Mouse (Mus musculus) kidney, adult 2 months (tissue): ENCODE results near the gene Hist2h3c2. TPM values are rescaled to one million over a fixed set of nuclear protein-coding genes. Genes with fewer than 3 reads are reported as not detected.
"Not testable (repeated sequence)": the region's sequence is repeated elsewhere in the genome, so short reads cannot be mapped to it uniquely, and the experiment has no call there.

ENCODE experiments used
- DNase-seq: peaks from one replicate; pipeline ENCODE4 v3.0.0; 2021
- H3K27ac ChIP-seq: fragments of 200-500 bp; 2 replicates; pipeline ENCODE4 v1.5.1; 2012; ENCODE audit warnings: low read depth, low read length, control low read depth, inconsistent platforms; ENCODE audit not compliant: insufficient read depth
- H3K27me3 ChIP-seq: fragments of 200-500 bp; replicated peaks from 2 replicates; pipeline ENCODE4 v1.6.1; 2012; ENCODE audit warnings: mild to moderate bottlenecking, moderate library complexity, low read length, inconsistent platforms; ENCODE audit not compliant: control insufficient read depth, insufficient read depth
- H3K36me3 ChIP-seq: fragments of 200-500 bp; 2 replicates; pipeline ENCODE4 v1.6.1; 2012; ENCODE audit warnings: mild to moderate bottlenecking, moderate library complexity, low read length, inconsistent platforms; ENCODE audit not compliant: control insufficient read depth, insufficient read depth
- H3K4me1 ChIP-seq: fragments of 200-500 bp; 2 replicates; pipeline ENCODE4 v1.6.1; 2011; ENCODE audit warnings: low read length; ENCODE audit not compliant: control insufficient read depth, insufficient read depth
- H3K4me3 ChIP-seq: fragments of 200-500 bp; 2 replicates; pipeline ENCODE4 v1.5.1; 2011; ENCODE audit warnings: mild to moderate bottlenecking, low read depth, low read length, control low read depth; ENCODE audit not compliant: insufficient read depth
- CTCF ChIP-seq: fragments of 200-500 bp; conservative IDR thresholded peaks from 2 replicates; pipeline ENCODE4 v1.5.1; 2011; ENCODE audit warnings: low read depth, mild to moderate bottlenecking, control low read depth, low read length, moderate library complexity, mixed read lengths; ENCODE audit not compliant: insufficient read depth, insufficient read length
- POLR2A ChIP-seq: fragments of 200-500 bp; IDR thresholded peaks from one replicate; pipeline ENCODE4 v1.6.1; 2011; ENCODE audit warnings: low read depth, low read length, control low read depth
- WGBS: fragments of 180-500 bp; shearing (Covaris S2); methylation state at CpG from one replicate; pipeline ENCODE4 v1.1.7; 2018; 5-methylcytosine and 5-hydroxymethylcytosine counted together
- polyA plus RNA-seq: library from polyadenylated mRNA; depleted of rRNA; stranded (reverse); fragments of >200 nt; gene quantifications from 2 replicates; pipeline ENCODE4 v1.2.3, GENCODE M21; 2012

Gene Hist2h3c2
- polyA plus RNA-seq, 1 experiment = 8.6 TPM

- H3K27me3 ChIP-seq = no peaks in the 10 kb centered on the region
- DNase-seq = no peak
- TF ChIP-seq CTCF (no peak), POLR2A (no peak)
- H3K4me3 ChIP-seq = no peak overlapping the region
- H3K36me3 ChIP-seq = no peaks in the 10 kb centered on the region
- peaks cover 8% of the 10 kb centered on the region; the same call in 1 of the 2 replicates for H3K4me1 ChIP-seq
- H3K27ac ChIP-seq = no peak overlapping the region
- 49% methylated on average over 11 of the region's 11 CpGs for WGBS
Measured at GRCm38 (mm10) chr3:96247356-96248140, 8.6 kb upstream of the Hist2h3c2 start.

GRCm38 (mm10) chr3:96246427-96246856 is 7.5 kb upstream of the Hist2h3c2 start, which contains the start of gene Hist2h3c1:
Gene Hist2h3c1 (plus strand): TSS chr3:96246685.
- Histone ChIP-seq H3K4me3 (peak within 1 kb of the TSS; percentile 73), H3K27ac (peak within 1 kb of the TSS; percentile 89)
- 0% methylated on average over 11 of the region's 47 CpGs for WGBS
- peak; percentile 12 for DNase-seq
- H3K4me1 ChIP-seq, H3K36me3 ChIP-seq, H3K27me3 ChIP-seq: not testable (repeated sequence)

- Histone ChIP-seq H3K4me3 (peak overlapping the region; percentile 73), H3K27ac (peak overlapping the region; percentile 89)
- WGBS = under 1% methylated on average over 12 of the region's 21 CpGs
- H3K4me1 ChIP-seq, H3K36me3 ChIP-seq, H3K27me3 ChIP-seq, DNase-seq: not testable (repeated sequence)
Measured at GRCm38 (mm10) chr3:96246018-96246417, 7.1 kb upstream of the Hist2h3c2 start.

- peak within 1 kb of the TSS; percentile 98 for H3K27ac ChIP-seq
- not testable (repeated sequence) for H3K36me3 ChIP-seq, H3K27me3 ChIP-seq
- peak; percentile 92 for DNase-seq
- H3K4me1 ChIP-seq = peaks cover 10% of the 10 kb centered on the region; the same call in 1 of the 2 replicates
- H3K4me3 ChIP-seq = peak within 1 kb of the TSS; percentile 73
- under 1% methylated on average over 40 of the region's 88 CpGs for WGBS
- peak; percentile 60 for TF ChIP-seq POLR2A
Measured at GRCm38 (mm10) chr3:96245003-96245886, 6.3 kb upstream of the Hist2h3c2 start, which contains the start of gene Hist2h2aa1. Gene Hist2h2aa1 (plus strand): TSS chr3:96245497.

- Histone ChIP-seq H3K27me3 (no peaks in the 10 kb centered on the region), H3K4me3 (no peak overlapping the region), H3K27ac (peak overlapping the region; percentile 53), H3K36me3 (no peaks in the 10 kb centered on the region), H3K4me1 (peaks cover 10% of the 10 kb centered on the region; the same call in 1 of the 2 replicates)
- peak; percentile 68 for DNase-seq
- WGBS = 56% methylated on average over 7 of the region's 7 CpGs
- no peak for TF ChIP-seq POLR2A
- no peak for TF ChIP-seq CTCF
Measured at GRCm38 (mm10) chr3:96243921-96244572, 5.1 kb upstream of the Hist2h3c2 start.

GRCm38 (mm10) chr3:96240799-96241197 is 1.9 kb upstream of the Hist2h3c2 start:
- Histone ChIP-seq H3K4me1 (peaks cover 10% of the 10 kb centered on the region; the same call in 1 of the 2 replicates), H3K27ac (no peak overlapping the region), H3K4me3 (no peak overlapping the region), H3K36me3 (no peaks in the 10 kb centered on the region), H3K27me3 (no peaks in the 10 kb centered on the region)
- peak; percentile 9 for DNase-seq
- 81% methylated on average over 9 of the region's 9 CpGs for WGBS
- no peak for TF ChIP-seq POLR2A
- no peak for TF ChIP-seq CTCF
